Mouse (Mus musculus) liver, embryonic 11.5 days (tissue): ENCODE results near the gene Gpc5. TPM values are rescaled to one million over a fixed set of nuclear protein-coding genes. Genes with fewer than 3 reads are reported as not detected.

ENCODE experiments used
- ATAC-seq: fragments of 200-750 bp; cut with Nextera tagmentation; replicated peaks from 2 replicates; pipeline ENCODE4 v1.8.0; 2017; ENCODE audit warnings: moderate number of reproducible peaks, mild to moderate bottlenecking, moderate TSS enrichment, moderate library complexity; ENCODE audit not compliant: low FRiP score
- DNase-seq: peaks from one replicate; pipeline ENCODE4 v3.0.0-alpha.2; 2017; ENCODE audit warnings: low spot score
- H3K27ac ChIP-seq: fragments of 300-500 bp; sonication (generic); 2 replicates; pipeline ENCODE4 v1.5.1; 2014; ENCODE audit warnings: mild to moderate bottlenecking, low read depth, low read length, control low read depth
- H3K27me3 ChIP-seq: fragments of 300-500 bp; sonication (generic); replicated peaks from 2 replicates; pipeline ENCODE4 v1.6.1; 2014; ENCODE audit warnings: low read length, mixed read lengths; ENCODE audit not compliant: control insufficient read depth, insufficient read depth
- H3K36me3 ChIP-seq: fragments of 300-500 bp; sonication (generic); 2 replicates; pipeline ENCODE4 v1.6.1; 2014; ENCODE audit warnings: mild to moderate bottlenecking, low read length, moderate library complexity, mixed read lengths; ENCODE audit not compliant: control insufficient read depth, insufficient read depth
- H3K4me1 ChIP-seq: fragments of 300-500 bp; sonication (generic); replicated peaks from 2 replicates; pipeline ENCODE4 v1.6.1; 2014; ENCODE audit warnings: low read length, mixed read lengths; ENCODE audit not compliant: control insufficient read depth, insufficient read depth
- H3K4me2 ChIP-seq: fragments of 300-500 bp; sonication (generic); 2 replicates; pipeline ENCODE4 v1.6.1; 2014; ENCODE audit warnings: mild to moderate bottlenecking, control low read depth, moderate library complexity
- H3K4me3 ChIP-seq: fragments of 300-500 bp; sonication (generic); 2 replicates; pipeline ENCODE4 v1.5.1; 2014; ENCODE audit warnings: low read depth, low read length, control low read depth
- H3K9ac ChIP-seq: fragments of 300-500 bp; sonication (generic); 2 replicates; pipeline ENCODE4 v1.6.1; 2014; ENCODE audit warnings: low read depth, low read length, control low read depth
- H3K9me3 ChIP-seq: fragments of 300-500 bp; sonication (generic); 2 replicates; pipeline ENCODE4 v1.6.1; 2016; ENCODE audit warnings: low read length, inconsistent platforms, mixed read lengths; ENCODE audit not compliant: control insufficient read depth
- WGBS: fragments of 180-500 bp; shearing (Covaris S2); extraction: QIAGEN DNeasy Blood & Tissue Kit; methylation state at CpG from one replicate; pipeline ENCODE4 v1.1.7; 2014; 5-methylcytosine and 5-hydroxymethylcytosine counted together
- polyA plus RNA-seq: library from polyadenylated mRNA; unstranded; fragments of >200 nt; fragmentation: Nextera tagmentation; extraction: Ambion mirVana; gene quantifications from 2 replicates; pipeline ENCODE4 v1.2.1, GENCODE M21; 2014

Gene Gpc5
- polyA plus RNA-seq, 1 experiment from 2014 or later, result 0.12 TPM

GRCm38 (mm10) chr14:116206977-116207376 is 1115.0 kb downstream of the Gpc5 start:
- Histone ChIP-seq H3K27ac (no peak overlapping the region), H3K27me3 (no peaks in the 10 kb centered on the region), H3K4me2 (no peak overlapping the region), H3K9me3 (no peaks in the 10 kb centered on the region), H3K4me3 (no peak overlapping the region), H3K9ac (no peak overlapping the region), H3K36me3 (no peaks in the 10 kb centered on the region), H3K4me1 (no peaks in the 10 kb centered on the region)
- WGBS, result 24% methylated on average over 6 of the region's 6 CpGs
- ATAC-seq (no peak), DNase-seq (peak; percentile 40)

- Histone ChIP-seq H3K4me2 (no peak overlapping the region), H3K36me3 (no peaks in the 10 kb centered on the region), H3K9me3 (no peaks in the 10 kb centered on the region), H3K27ac (no peak overlapping the region), H3K4me1 (no peaks in the 10 kb centered on the region), H3K9ac (no peak overlapping the region), H3K4me3 (no peak overlapping the region), H3K27me3 (no peaks in the 10 kb centered on the region)
- ATAC-seq (no peak), DNase-seq (no peak)
- WGBS, result 87% methylated on average over 3 of the region's 3 CpGs
Measured at GRCm38 (mm10) chr14:116208581-116208980, 1116.6 kb downstream of the Gpc5 start.

- DNase-seq (no peak), ATAC-seq (no peak)
- no peak overlapping the region for H3K4me2 ChIP-seq
- no peak overlapping the region for H3K27ac ChIP-seq
- H3K4me3 ChIP-seq, result no peak overlapping the region
- H3K36me3 ChIP-seq, result no peaks in the 10 kb centered on the region
- no peak overlapping the region for H3K9ac ChIP-seq
- WGBS, result 55% methylated on average over 5 of the region's 5 CpGs
- no peaks in the 10 kb centered on the region for H3K4me1 ChIP-seq
- H3K9me3 ChIP-seq, result no peaks in the 10 kb centered on the region
- H3K27me3 ChIP-seq, result no peaks in the 10 kb centered on the region
Measured at GRCm38 (mm10) chr14:116209045-116209444, 1117.0 kb downstream of the Gpc5 start.

GRCm38 (mm10) chr14:116210304-116210703 is 1118.3 kb downstream of the Gpc5 start:
- H3K4me3 ChIP-seq, result no peak overlapping the region
- H3K9ac ChIP-seq, result no peak overlapping the region
- no peaks in the 10 kb centered on the region for H3K4me1 ChIP-seq
- H3K36me3 ChIP-seq, result no peaks in the 10 kb centered on the region
- H3K4me2 ChIP-seq, result no peak overlapping the region
- ATAC-seq, result no peak
- no peak overlapping the region for H3K27ac ChIP-seq
- WGBS, result 68% methylated on average over 6 of the region's 6 CpGs
- H3K27me3 ChIP-seq, result no peaks in the 10 kb centered on the region
- DNase-seq, result no peak
- H3K9me3 ChIP-seq, result no peaks in the 10 kb centered on the region

- H3K27ac ChIP-seq, result no peak overlapping the region
- H3K4me2 ChIP-seq, result no peak overlapping the region
- no peak overlapping the region for H3K9ac ChIP-seq
- DNase-seq, result no peak
- H3K27me3 ChIP-seq, result no peaks in the 10 kb centered on the region
- ATAC-seq, result no peak
- H3K9me3 ChIP-seq, result no peaks in the 10 kb centered on the region
- H3K4me3 ChIP-seq, result no peak overlapping the region
- H3K36me3 ChIP-seq, result no peaks in the 10 kb centered on the region
- H3K4me1 ChIP-seq, result no peaks in the 10 kb centered on the region
Measured at GRCm38 (mm10) chr14:116212029-116212428, 1120.0 kb downstream of the Gpc5 start.

- Histone ChIP-seq H3K9me3 (no peaks in the 10 kb centered on the region), H3K27me3 (no peaks in the 10 kb centered on the region), H3K36me3 (no peaks in the 10 kb centered on the region), H3K27ac (no peak overlapping the region), H3K4me3 (no peak overlapping the region), H3K4me2 (no peak overlapping the region), H3K4me1 (no peaks in the 10 kb centered on the region), H3K9ac (no peak overlapping the region)
- DNase-seq, result no peak
- 92% methylated on average over 1 of the region's 1 CpGs for WGBS
- ATAC-seq, result no peak
Measured at GRCm38 (mm10) chr14:116258126-116258525, 1166.1 kb downstream of the Gpc5 start.

- H3K27ac ChIP-seq, result no peak overlapping the region
- H3K4me1 ChIP-seq, result no peaks in the 10 kb centered on the region
- H3K9me3 ChIP-seq, result no peaks in the 10 kb centered on the region
- 73% methylated on average over 2 of the region's 2 CpGs for WGBS
- H3K36me3 ChIP-seq, result no peaks in the 10 kb centered on the region
- no peak for DNase-seq
- H3K9ac ChIP-seq, result no peak overlapping the region
- no peak overlapping the region for H3K4me3 ChIP-seq
- H3K4me2 ChIP-seq, result no peak overlapping the region
- no peaks in the 10 kb centered on the region for H3K27me3 ChIP-seq
- no peak for ATAC-seq
Measured at GRCm38 (mm10) chr14:116308541-116308940, 1216.5 kb downstream of the Gpc5 start.

- Histone ChIP-seq H3K4me1 (no peaks in the 10 kb centered on the region), H3K9ac (no peak overlapping the region), H3K36me3 (no peaks in the 10 kb centered on the region), H3K4me2 (no peak overlapping the region), H3K9me3 (no peaks in the 10 kb centered on the region), H3K27ac (no peak overlapping the region), H3K4me3 (no peak overlapping the region), H3K27me3 (no peaks in the 10 kb centered on the region)
- DNase-seq (no peak), ATAC-seq (no peak)
Measured at GRCm38 (mm10) chr14:116317491-116317890, 1225.5 kb downstream of the Gpc5 start.

GRCm38 (mm10) chr14:116336182-116336581 is 1244.2 kb downstream of the Gpc5 start:
- Histone ChIP-seq H3K36me3 (no peaks in the 10 kb centered on the region), H3K9me3 (no peaks in the 10 kb centered on the region), H3K27me3 (no peaks in the 10 kb centered on the region), H3K9ac (no peak overlapping the region), H3K4me1 (no peaks in the 10 kb centered on the region), H3K4me3 (no peak overlapping the region), H3K4me2 (no peak overlapping the region), H3K27ac (no peak overlapping the region)
- ATAC-seq (no peak), DNase-seq (no peak)
- 79% methylated on average over 4 of the region's 4 CpGs for WGBS
